Mouse (Mus musculus) liver, embryonic 15.5 days (tissue): ENCODE measurements around the gene Dpm3. TPM values are rescaled to one million over a fixed set of nuclear protein-coding genes. Genes with fewer than 3 reads are reported as not detected.

Experiments
- ATAC-seq: fragments of 200-750 bp; cut with Nextera tagmentation; 2 replicates; pipeline ENCODE4 v1.8.0; 2017; ENCODE audit warnings: moderate number of reproducible peaks, mild to moderate bottlenecking, moderate library complexity; ENCODE audit not compliant: insufficient read depth
- H3K27ac ChIP-seq: fragments of 300-500 bp; sonication (generic); replicated peaks from 2 replicates; pipeline ENCODE4 v1.5.1; 2015; ENCODE audit warnings: mild to moderate bottlenecking, inconsistent platforms
- H3K27me3 ChIP-seq: fragments of 300-500 bp; sonication (generic); 2 replicates; pipeline ENCODE4 v1.6.1; 2015; ENCODE audit warnings: mild to moderate bottlenecking, inconsistent platforms
- H3K36me3 ChIP-seq: fragments of 300-500 bp; sonication (generic); replicated peaks from 2 replicates; pipeline ENCODE4 v1.6.1; 2015; ENCODE audit warnings: moderate library complexity, mild to moderate bottlenecking, inconsistent platforms
- H3K4me1 ChIP-seq: fragments of 300-500 bp; sonication (generic); replicated peaks from 2 replicates; pipeline ENCODE4 v1.6.1; 2015; ENCODE audit warnings: inconsistent platforms
- H3K4me2 ChIP-seq: fragments of 300-500 bp; sonication (generic); 2 replicates; pipeline ENCODE4 v1.6.1; 2015; ENCODE audit warnings: moderate library complexity, mild to moderate bottlenecking, inconsistent platforms
- H3K4me3 ChIP-seq: fragments of 300-500 bp; sonication (generic); replicated peaks from 2 replicates; pipeline ENCODE4 v1.5.1; 2015; ENCODE audit warnings: mild to moderate bottlenecking, inconsistent platforms
- H3K9ac ChIP-seq: fragments of 300-500 bp; sonication (generic); 2 replicates; pipeline ENCODE4 v1.6.1; 2015; ENCODE audit warnings: moderate library complexity, mild to moderate bottlenecking, inconsistent platforms
- H3K9me3 ChIP-seq: fragments of 300-500 bp; sonication (generic); replicated peaks from 2 replicates; pipeline ENCODE4 v1.6.1; 2016; ENCODE audit warnings: inconsistent platforms
- WGBS: fragments of 180-500 bp; shearing (Covaris S2); methylation state at CpG from one replicate; pipeline ENCODE4 v1.1.7; 2015; ENCODE audit warnings: mixed read lengths; ENCODE audit not compliant: insufficient replicate concordance; 5-methylcytosine and 5-hydroxymethylcytosine counted together
- polyA plus RNA-seq: library from polyadenylated mRNA; unstranded; fragments of >200 nt; fragmentation: Nextera tagmentation; extraction: Ambion mirVana; gene quantifications from 2 replicates; pipeline ENCODE4 v1.2.1, GENCODE M21; 2015

Gene Dpm3
- polyA plus RNA-seq, 1 experiment from 2014 or later: 54.4 TPM

- Histone ChIP-seq H3K36me3 (no peaks in the 10 kb centered on the region; the same call in 1 of the 2 replicates), H3K4me2 (peak within 1 kb of the TSS; percentile 90), H3K4me3 (peak within 1 kb of the TSS; percentile 78), H3K27ac (peak within 1 kb of the TSS; percentile 69), H3K9me3 (no peaks in the 10 kb centered on the region), H3K27me3 (peaks cover 42% of the 10 kb centered on the region), H3K4me1 (peaks cover 64% of the 10 kb centered on the region), H3K9ac (peak within 1 kb of the TSS; percentile 73)
- under 1% methylated on average over 42 of the region's 42 CpGs for WGBS
- peak; percentile 64 for ATAC-seq
Measured at GRCm38 (mm10) chr3:89246261-89247100, 12.7 kb upstream of the Dpm3 start, which contains the start of gene Trim46. TSS of gene Trim46 (minus strand) at chr3:89246309.

- WGBS: 60% methylated on average over 4 of the region's 4 CpGs
- H3K4me1 ChIP-seq: peaks cover 66% of the 10 kb centered on the region
Measured at GRCm38 (mm10) chr3:89247466-89247865, 11.7 kb upstream of the Dpm3 start.

GRCm38 (mm10) chr3:89250435-89251040 is 8.6 kb upstream of the Dpm3 start:
- 14% methylated on average over 7 of the region's 7 CpGs for WGBS
- ATAC-seq: no peak
- Histone ChIP-seq H3K27me3 (peaks cover 48% of the 10 kb centered on the region), H3K4me1 (peaks cover 42% of the 10 kb centered on the region), H3K4me3 (no peak overlapping the region), H3K4me2 (no peak overlapping the region; the same call in 1 of the 2 replicates), H3K36me3 (no peaks in the 10 kb centered on the region; the same call in 1 of the 2 replicates), H3K9me3 (no peaks in the 10 kb centered on the region), H3K27ac (no peak overlapping the region), H3K9ac (no peak overlapping the region)

More at GRCm38 (mm10) chr3:89247466-89247865, 11.7 kb upstream of the Dpm3 start:
- no peak overlapping the region for H3K27ac ChIP-seq
- ATAC-seq: no peak
- H3K9me3 ChIP-seq: no peaks in the 10 kb centered on the region
- no peaks in the 10 kb centered on the region; the same call in 1 of the 2 replicates for H3K36me3 ChIP-seq
- H3K27me3 ChIP-seq: peaks cover 52% of the 10 kb centered on the region
- peak overlapping the region; percentile 90 for H3K4me2 ChIP-seq
- no peak overlapping the region for H3K9ac ChIP-seq
- H3K4me3 ChIP-seq: peak overlapping the region; percentile 78; the same call in 1 of the 2 replicates

- Histone ChIP-seq H3K4me3 (peak overlapping the region; percentile 6; the same call in 1 of the 2 replicates), H3K9me3 (no peaks in the 10 kb centered on the region), H3K9ac (no peak overlapping the region), H3K36me3 (no peaks in the 10 kb centered on the region; the same call in 1 of the 2 replicates), H3K27ac (no peak overlapping the region), H3K4me2 (peak overlapping the region; percentile 42), H3K27me3 (peaks cover 46% of the 10 kb centered on the region), H3K4me1 (peaks cover 33% of the 10 kb centered on the region)
- ATAC-seq: peak; percentile 40
- 5% methylated on average over 17 of the region's 17 CpGs for WGBS
Measured at GRCm38 (mm10) chr3:89251365-89251895, 7.7 kb upstream of the Dpm3 start.

DNA sequence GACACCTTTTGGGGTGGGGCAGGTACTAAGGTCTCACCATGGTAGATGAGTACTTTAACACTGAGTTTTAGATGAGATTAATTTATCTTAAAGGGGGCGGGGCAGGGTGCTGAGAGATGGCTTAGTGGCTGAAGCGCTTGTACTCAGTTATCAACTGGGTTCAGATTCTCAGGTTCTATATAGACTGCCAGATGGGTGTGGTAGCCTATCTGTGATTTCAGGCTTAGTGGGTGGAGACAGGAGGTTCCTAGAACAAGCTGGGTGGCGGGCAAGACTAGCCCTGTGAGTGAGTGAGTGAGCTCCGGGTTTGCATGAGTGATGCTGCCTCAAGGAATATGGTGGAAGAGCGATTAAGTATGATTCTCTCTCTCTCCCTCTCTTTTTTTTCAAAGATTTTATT is 4.2 kb upstream of the Dpm3 start:
- H3K4me3 ChIP-seq: no peak overlapping the region
- no peak overlapping the region for H3K27ac ChIP-seq
- H3K27me3 ChIP-seq: peaks cover 66% of the 10 kb centered on the region
- H3K36me3 ChIP-seq: no peaks in the 10 kb centered on the region
- H3K4me1 ChIP-seq: peaks cover 17% of the 10 kb centered on the region
- no peak for ATAC-seq
- H3K9ac ChIP-seq: no peak overlapping the region
- H3K9me3 ChIP-seq: no peaks in the 10 kb centered on the region
- WGBS: 38% methylated on average over 5 of the region's 5 CpGs
- no peak overlapping the region for H3K4me2 ChIP-seq

DNA sequence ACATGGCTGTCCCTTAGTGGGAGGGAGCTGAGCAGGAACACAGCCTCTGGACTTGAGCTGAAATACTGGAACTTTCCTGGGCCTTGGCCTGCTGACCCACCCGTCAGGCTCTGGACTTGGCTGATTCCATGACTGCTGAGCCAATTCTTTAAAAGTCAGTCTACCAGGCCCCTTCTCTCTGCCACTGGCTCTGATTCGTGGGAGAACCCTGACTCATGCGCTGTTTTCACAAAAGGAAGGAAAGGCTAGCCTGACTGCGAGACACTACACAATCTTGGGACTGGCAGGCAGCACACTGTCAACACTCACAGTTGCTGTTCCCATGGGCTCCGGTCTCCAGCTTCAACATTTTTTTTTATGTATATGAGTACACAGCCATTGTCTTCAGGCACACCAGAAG is 3.0 kb upstream of the Dpm3 start:
- no peak overlapping the region for H3K4me3 ChIP-seq
- no peaks in the 10 kb centered on the region for H3K9me3 ChIP-seq
- peaks cover 56% of the 10 kb centered on the region for H3K27me3 ChIP-seq
- H3K9ac ChIP-seq: no peak overlapping the region
- peaks cover 10% of the 10 kb centered on the region for H3K4me1 ChIP-seq
- H3K27ac ChIP-seq: no peak overlapping the region
- H3K36me3 ChIP-seq: no peaks in the 10 kb centered on the region
- whole genome bisulfite sequencing: 50% methylated on average over 5 of the region's 5 CpGs
- no peak overlapping the region for H3K4me2 ChIP-seq
- ATAC-seq: no peak

DNA sequence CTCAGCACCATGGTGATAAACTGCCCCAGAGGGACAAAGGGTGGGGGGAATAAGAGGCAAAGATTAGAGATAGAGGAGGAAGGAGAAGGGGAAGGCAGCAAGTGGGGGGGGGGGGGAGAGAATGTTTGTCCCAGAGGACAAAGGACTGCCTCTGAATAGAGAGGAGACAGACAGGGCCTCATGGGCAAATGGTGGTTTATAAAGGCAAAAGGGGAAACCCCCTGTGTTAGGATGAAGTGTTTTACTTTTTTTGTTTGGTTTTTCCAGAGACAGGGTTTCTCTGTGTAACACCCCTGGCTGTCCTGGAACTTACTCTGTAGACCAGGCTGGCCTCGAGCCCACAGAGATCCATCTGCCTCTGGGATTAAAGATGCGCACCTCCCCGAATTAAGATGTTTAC is 1.1 kb downstream of the Dpm3 start:
- H3K4me2 ChIP-seq: no peak overlapping the region
- H3K4me1 ChIP-seq: no peaks in the 10 kb centered on the region
- H3K27me3 ChIP-seq: peaks cover 33% of the 10 kb centered on the region
- no peaks in the 10 kb centered on the region for H3K36me3 ChIP-seq
- ATAC-seq: no peak
- WGBS: 67% methylated on average over 3 of the region's 3 CpGs
- H3K9ac ChIP-seq: no peak overlapping the region
- H3K27ac ChIP-seq: no peak overlapping the region
- H3K9me3 ChIP-seq: no peaks in the 10 kb centered on the region
- no peak overlapping the region for H3K4me3 ChIP-seq

DNA sequence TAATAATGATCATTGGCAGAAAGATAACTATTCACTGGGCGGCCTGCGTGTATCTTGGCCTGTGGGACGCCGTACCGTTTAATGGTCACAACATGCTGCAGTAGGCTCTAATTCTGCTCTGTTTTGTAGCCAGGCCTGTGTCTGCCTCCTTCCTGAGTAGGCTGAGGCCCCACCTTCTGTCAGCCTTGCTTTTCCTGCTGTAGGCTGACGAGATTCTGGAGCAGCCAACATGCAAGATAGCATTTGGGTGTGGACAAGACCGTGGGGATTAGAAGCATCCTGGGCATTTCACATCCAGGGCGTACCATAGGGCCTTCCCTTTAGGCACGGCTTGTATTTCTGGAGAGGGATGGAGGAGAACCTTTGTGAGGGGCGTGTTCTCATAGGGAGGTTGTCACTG is 3.3 kb downstream of the Dpm3 start:
- Histone ChIP-seq H3K9me3 (no peaks in the 10 kb centered on the region), H3K27ac (no peak overlapping the region), H3K27me3 (peaks cover 22% of the 10 kb centered on the region), H3K4me2 (no peak overlapping the region), H3K4me3 (no peak overlapping the region), H3K9ac (no peak overlapping the region), H3K4me1 (peaks cover 12% of the 10 kb centered on the region), H3K36me3 (no peaks in the 10 kb centered on the region)
- ATAC-seq: no peak
- WGBS: 42% methylated on average over 10 of the region's 10 CpGs

DNA sequence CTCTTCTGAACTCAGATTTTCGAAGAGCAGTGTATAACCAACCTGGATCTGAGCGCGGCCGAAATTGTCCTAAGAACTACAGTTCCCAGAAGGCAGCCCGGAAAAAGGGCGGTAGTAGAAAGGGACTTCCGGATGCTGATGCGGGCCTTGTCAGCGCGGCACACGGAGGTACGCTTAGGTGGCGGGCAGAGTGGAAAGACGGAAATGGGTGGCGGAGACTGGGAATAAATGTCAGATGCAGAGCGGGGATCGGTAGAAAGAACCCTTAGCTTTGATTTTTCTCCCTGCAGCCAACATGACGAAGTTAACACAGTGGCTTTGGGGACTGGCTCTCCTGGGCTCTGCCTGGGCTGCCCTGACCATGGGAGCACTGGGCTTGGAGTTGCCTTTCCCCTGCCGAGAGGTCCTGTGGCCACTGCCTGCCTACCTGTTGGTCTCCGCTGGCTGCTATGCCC is 7.3 kb downstream of the Dpm3 start:
- no peaks in the 10 kb centered on the region for H3K9me3 ChIP-seq
- H3K36me3 ChIP-seq: no peaks in the 10 kb centered on the region
- peak overlapping the region; percentile 43 for H3K27ac ChIP-seq
- H3K4me1 ChIP-seq: peaks cover 41% of the 10 kb centered on the region
- peak overlapping the region; percentile 73 for H3K9ac ChIP-seq
- H3K4me3 ChIP-seq: peak overlapping the region; percentile 69
- WGBS: 0% methylated on average over 20 of the region's 20 CpGs
- peaks cover 10% of the 10 kb centered on the region for H3K27me3 ChIP-seq
- H3K4me2 ChIP-seq: peak overlapping the region; percentile 84
- peak; percentile 79 for ATAC-seq

DNA sequence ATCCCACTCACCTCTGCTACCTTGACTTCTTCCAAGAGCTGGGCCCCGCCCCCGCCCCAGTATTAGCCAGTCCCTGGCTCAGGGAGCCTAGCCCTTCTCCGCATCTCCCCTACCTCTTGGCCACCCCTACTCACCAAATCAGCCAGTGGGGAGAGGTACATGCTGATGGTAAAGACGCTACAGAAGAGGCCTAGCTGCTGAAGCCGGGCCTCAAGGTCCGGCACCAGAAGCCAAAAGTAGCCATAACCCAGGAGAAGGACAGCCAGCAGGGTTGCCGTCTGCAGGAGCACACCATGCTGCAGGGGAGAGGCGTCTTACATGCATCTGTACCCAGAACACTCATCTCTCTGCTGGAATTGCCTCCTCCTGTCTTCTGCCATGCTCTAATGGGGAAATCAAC is 9.8 kb downstream of the Dpm3 start:
- Histone ChIP-seq H3K4me1 (peaks cover 41% of the 10 kb centered on the region), H3K27ac (no peak overlapping the region), H3K36me3 (no peaks in the 10 kb centered on the region), H3K4me2 (peak overlapping the region; percentile 76), H3K27me3 (peaks cover 12% of the 10 kb centered on the region), H3K9me3 (no peaks in the 10 kb centered on the region), H3K4me3 (0 out of 2 replicates have a peak overlapping the region, but pooled peaks have one; percentile 63), H3K9ac (no peak overlapping the region)
- WGBS: 81% methylated on average over 8 of the region's 8 CpGs
- ATAC-seq: no peak
